Mouse (Mus musculus) thymus, postnatal 25 days (tissue): ENCODE data around the gene Hexa.

ENCODE experiments used
- DNase-seq: peaks from one replicate; pipeline ENCODE4 v3.0.0; 2022

The Hexa gene

GRCm38 (mm10) chr9:59539441-59540137 lies at the start of gene Hexa, which contains the start of gene Tmem202:
Gene Hexa, plus strand, starts transcription at chr9:59539540.
Gene Tmem202, minus strand, starts transcription at chr9:59539847.
- peak; percentile 63 for DNase-seq

- no peak for DNase-seq
These were observed 31.2 kb upstream of the Hexa start for GRCm38 (mm10) chr9:59508146-59508545.

- no peak for DNase-seq
These were observed 27.0 kb upstream of the Hexa start for GRCm38 (mm10) chr9:59512381-59512780.

GRCm38 (mm10) chr9:59515069-59515468 lies 24.3 kb upstream of the Hexa start:
- DNase-seq, result no peak

GRCm38 (mm10) chr9:59517127-59517526 lies 22.2 kb upstream of the Hexa start:
- DNase-seq, result no peak

GRCm38 (mm10) chr9:59518976-59519375 lies 20.4 kb upstream of the Hexa start:
- no peak for DNase-seq

- DNase-seq, result no peak
These were observed 19.9 kb upstream of the Hexa start for GRCm38 (mm10) chr9:59519396-59519795.

GRCm38 (mm10) chr9:59522906-59523305 lies 16.4 kb upstream of the Hexa start:
- no peak for DNase-seq

- DNase-seq, result no peak
These were observed 12.6 kb upstream of the Hexa start for GRCm38 (mm10) chr9:59526727-59527126.

- DNase-seq, result no peak
These were observed 11.8 kb upstream of the Hexa start for GRCm38 (mm10) chr9:59527580-59527979.

- no peak for DNase-seq
These were observed 11.1 kb upstream of the Hexa start for GRCm38 (mm10) chr9:59528274-59528673.

GRCm38 (mm10) chr9:59531645-59532044 lies 7.7 kb upstream of the Hexa start:
- DNase-seq, result peak; percentile 11

GRCm38 (mm10) chr9:59533422-59533821 lies 5.9 kb upstream of the Hexa start:
- DNase-seq, result no peak

- no peak for DNase-seq
These were observed 5.5 kb upstream of the Hexa start for GRCm38 (mm10) chr9:59533889-59534288.

- no peak for DNase-seq
These were observed 1.7 kb upstream of the Hexa start for GRCm38 (mm10) chr9:59537651-59538050.

- DNase-seq, result no peak
These were observed 2.3 kb downstream of the Hexa start for GRCm38 (mm10) chr9:59541617-59542016.

GRCm38 (mm10) chr9:59542766-59543324 lies 3.5 kb downstream of the Hexa start:
- no peak for DNase-seq

GRCm38 (mm10) chr9:59544739-59545138 lies 5.4 kb downstream of the Hexa start:
- DNase-seq, result no peak

GRCm38 (mm10) chr9:59547869-59548268 lies 8.5 kb downstream of the Hexa start:
- no peak for DNase-seq

- no peak for DNase-seq
These were observed 9.7 kb downstream of the Hexa start for GRCm38 (mm10) chr9:59548961-59549487.

GRCm38 (mm10) chr9:59550077-59550476 lies 10.7 kb downstream of the Hexa start:
- no peak for DNase-seq

GRCm38 (mm10) chr9:59551017-59551416 lies 11.7 kb downstream of the Hexa start:
- no peak for DNase-seq

- no peak for DNase-seq
These were observed 12.3 kb downstream of the Hexa start for GRCm38 (mm10) chr9:59551620-59552031.

- no peak for DNase-seq
These were observed 13.3 kb downstream of the Hexa start for GRCm38 (mm10) chr9:59552610-59553009.

- DNase-seq, result no peak
These were observed 14.4 kb downstream of the Hexa start for GRCm38 (mm10) chr9:59553719-59554118.
